Mouse (Mus musculus): ENCODE measurements around the gene Emid1. TPM values are rescaled to one million over a fixed set of nuclear protein-coding genes. Genes with fewer than 3 reads are reported as not detected.
A peak's percentile ranks its signal among the peaks of the same experiment; 100 is the strongest.

Emid1 gene
- polyA plus RNA-seq, 1 experiment from 2014 or later = 17.1 TPM

GRCm38 (mm10) chr11:5158056-5158455, 6.0 kb upstream of the Emid1 start:
- no peak for ATAC-seq (ENCODE audit: low FRiP score, low read depth)
- Histone ChIP-seq H3K4me2 (no peak overlapping the region), H3K4me1 (replicated peaks) (0 out of 2 replicates have a peak, but pooled peaks cover 10% of the 10 kb centered on the region), H3K4me3 (no peak overlapping the region), H3K27ac (replicated peaks) (no peak overlapping the region), H3K27me3 (no peaks in the 10 kb centered on the region), H3K36me3 (no peaks in the 10 kb centered on the region), H3K9me3 (no peaks in the 10 kb centered on the region), H3K9ac (no peak overlapping the region)
- 89% methylated on average over 11 of the region's 11 CpGs for WGBS

- H3K4me2 ChIP-seq = no peak overlapping the region
- H3K4me1 ChIP-seq (replicated peaks) = peaks cover 30% of the 10 kb centered on the region
- WGBS = 43% methylated on average over 10 of the region's 10 CpGs
- no peak overlapping the region for H3K9ac ChIP-seq
- H3K4me3 ChIP-seq = no peak overlapping the region
- no peaks in the 10 kb centered on the region for H3K9me3 ChIP-seq
- ATAC-seq (ENCODE audit: low FRiP score, low read depth) = no peak; the same call in 1 of the 2 replicates
- no peaks in the 10 kb centered on the region for H3K36me3 ChIP-seq
- no peaks in the 10 kb centered on the region; the same call in 1 of the 2 replicates for H3K27me3 ChIP-seq
- H3K27ac ChIP-seq (replicated peaks) = no peak overlapping the region
Measured at GRCm38 (mm10) chr11:5154961-5155805, 3.1 kb upstream of the Emid1 start.

- Histone ChIP-seq H3K4me3 (peak overlapping the region; percentile 49; the same call in 1 of the 2 replicates), H3K4me1 (replicated peaks) (peaks cover 40% of the 10 kb centered on the region)
- 8% methylated on average over 4 of the region's 4 CpGs for WGBS
Measured at GRCm38 (mm10) chr11:5151247-5151630, 818 bp downstream of the Emid1 start.

GRCm38 (mm10) chr11:5150416-5151246, 1.4 kb downstream of the Emid1 start:
- H3K9me3 ChIP-seq = no peaks in the 10 kb centered on the region
- no peak overlapping the region for H3K9ac ChIP-seq
- no peak overlapping the region for H3K27ac ChIP-seq (replicated peaks)
- H3K36me3 ChIP-seq = no peaks in the 10 kb centered on the region
- H3K27me3 ChIP-seq = no peaks in the 10 kb centered on the region; the same call in 1 of the 2 replicates
- H3K4me2 ChIP-seq = peak overlapping the region; percentile 84; the same call in 1 of the 2 replicates
- H3K4me3 ChIP-seq = no peak overlapping the region
- 56% methylated on average over 9 of the region's 9 CpGs for WGBS
- no peak for ATAC-seq (ENCODE audit: low FRiP score, low read depth)
- H3K4me1 ChIP-seq (replicated peaks) = peaks cover 39% of the 10 kb centered on the region

More at GRCm38 (mm10) chr11:5151247-5151630, 818 bp downstream of the Emid1 start:
- Histone ChIP-seq H3K4me2 (peak overlapping the region; percentile 84), H3K27ac (replicated peaks) (no peak overlapping the region), H3K9me3 (no peaks in the 10 kb centered on the region), H3K36me3 (no peaks in the 10 kb centered on the region), H3K9ac (no peak overlapping the region), H3K27me3 (no peaks in the 10 kb centered on the region; the same call in 1 of the 2 replicates)
- no peak for ATAC-seq (ENCODE audit: low FRiP score, low read depth)

GRCm38 (mm10) chr11:5149955-5150354, 2.1 kb downstream of the Emid1 start:
- no peak overlapping the region for H3K4me3 ChIP-seq
- H3K27ac ChIP-seq (replicated peaks) = no peak overlapping the region
- H3K4me1 ChIP-seq (replicated peaks) = peaks cover 33% of the 10 kb centered on the region
- 55% methylated on average over 9 of the region's 9 CpGs for WGBS
- no peak overlapping the region for H3K9ac ChIP-seq
- H3K4me2 ChIP-seq = 0 out of 2 replicates have a peak overlapping the region, but pooled peaks have one; percentile 1
- H3K27me3 ChIP-seq = no peaks in the 10 kb centered on the region; the same call in 1 of the 2 replicates
- no peak for ATAC-seq (ENCODE audit: low FRiP score, low read depth)
- no peaks in the 10 kb centered on the region for H3K9me3 ChIP-seq
- H3K36me3 ChIP-seq = no peaks in the 10 kb centered on the region

GRCm38 (mm10) chr11:5149249-5149648, 2.8 kb downstream of the Emid1 start:
- no peak overlapping the region for H3K4me3 ChIP-seq
- ATAC-seq (ENCODE audit: low FRiP score, low read depth) = no peak
- H3K9me3 ChIP-seq = no peaks in the 10 kb centered on the region
- H3K4me1 ChIP-seq (replicated peaks) = peaks cover 29% of the 10 kb centered on the region
- 0 out of 2 replicates have a peak overlapping the region, but pooled peaks have one; percentile 1 for H3K4me2 ChIP-seq
- H3K27ac ChIP-seq (replicated peaks) = no peak overlapping the region
- WGBS = 11% methylated on average over 7 of the region's 7 CpGs
- H3K36me3 ChIP-seq = no peaks in the 10 kb centered on the region
- no peaks in the 10 kb centered on the region; the same call in 1 of the 2 replicates for H3K27me3 ChIP-seq
- no peak overlapping the region for H3K9ac ChIP-seq

- Histone ChIP-seq H3K4me1 (replicated peaks) (peaks cover 14% of the 10 kb centered on the region), H3K27me3 (no peaks in the 10 kb centered on the region; the same call in 1 of the 2 replicates), H3K27ac (replicated peaks) (no peak overlapping the region), H3K4me3 (no peak overlapping the region), H3K9me3 (no peaks in the 10 kb centered on the region), H3K36me3 (no peaks in the 10 kb centered on the region), H3K4me2 (no peak overlapping the region), H3K9ac (no peak overlapping the region)
- WGBS = 83% methylated on average over 3 of the region's 3 CpGs
- ATAC-seq (ENCODE audit: low FRiP score, low read depth) = no peak
Measured at GRCm38 (mm10) chr11:5145600-5145999, 6.5 kb downstream of the Emid1 start.

- H3K9ac ChIP-seq = no peak overlapping the region
- H3K4me1 ChIP-seq (replicated peaks) = peaks cover 8% of the 10 kb centered on the region; the same call in 1 of the 2 replicates
- H3K27ac ChIP-seq (replicated peaks) = no peak overlapping the region
- H3K36me3 ChIP-seq = no peaks in the 10 kb centered on the region
- H3K27me3 ChIP-seq = no peaks in the 10 kb centered on the region
- no peak overlapping the region for H3K4me3 ChIP-seq
- no peak overlapping the region for H3K4me2 ChIP-seq
- 80% methylated on average over 2 of the region's 2 CpGs for WGBS
- no peak for ATAC-seq (ENCODE audit: low FRiP score, low read depth)
- no peaks in the 10 kb centered on the region for H3K9me3 ChIP-seq
Measured at GRCm38 (mm10) chr11:5141965-5142364, 10.1 kb downstream of the Emid1 start.

- H3K9ac ChIP-seq = no peak overlapping the region
- no peak overlapping the region for H3K27ac ChIP-seq (replicated peaks)
- no peak for ATAC-seq (ENCODE audit: low FRiP score, low read depth)
- H3K4me1 ChIP-seq (replicated peaks) = peaks cover 8% of the 10 kb centered on the region; the same call in 1 of the 2 replicates
- H3K36me3 ChIP-seq = no peaks in the 10 kb centered on the region
- 93% methylated on average over 5 of the region's 5 CpGs for WGBS
- H3K4me3 ChIP-seq = no peak overlapping the region
- H3K9me3 ChIP-seq = no peaks in the 10 kb centered on the region
- H3K27me3 ChIP-seq = no peaks in the 10 kb centered on the region
- no peak overlapping the region for H3K4me2 ChIP-seq
Measured at GRCm38 (mm10) chr11:5141252-5141651, 10.8 kb downstream of the Emid1 start.

GRCm38 (mm10) chr11:5140619-5141018, 11.4 kb downstream of the Emid1 start:
- no peak for ATAC-seq (ENCODE audit: low FRiP score, low read depth)
- Histone ChIP-seq H3K4me2 (no peak overlapping the region), H3K27me3 (no peaks in the 10 kb centered on the region), H3K4me1 (replicated peaks) (peaks cover 8% of the 10 kb centered on the region; the same call in 1 of the 2 replicates), H3K4me3 (no peak overlapping the region), H3K9ac (0 out of 2 replicates have a peak overlapping the region, but pooled peaks have one; percentile 9), H3K36me3 (no peaks in the 10 kb centered on the region), H3K9me3 (no peaks in the 10 kb centered on the region), H3K27ac (replicated peaks) (no peak overlapping the region)
- WGBS = 44% methylated on average over 8 of the region's 8 CpGs

- no peaks in the 10 kb centered on the region for H3K36me3 ChIP-seq
- no peak overlapping the region for H3K4me3 ChIP-seq
- H3K9me3 ChIP-seq = no peaks in the 10 kb centered on the region
- no peak for ATAC-seq (ENCODE audit: low FRiP score, low read depth)
- no peak overlapping the region for H3K9ac ChIP-seq
- WGBS = 88% methylated on average over 9 of the region's 9 CpGs
- peaks cover 8% of the 10 kb centered on the region; the same call in 1 of the 2 replicates for H3K4me1 ChIP-seq (replicated peaks)
- H3K27me3 ChIP-seq = no peaks in the 10 kb centered on the region
- no peak overlapping the region for H3K27ac ChIP-seq (replicated peaks)
- H3K4me2 ChIP-seq = no peak overlapping the region
Measured at GRCm38 (mm10) chr11:5139372-5139771, 12.7 kb downstream of the Emid1 start.
